Mouse (Mus musculus) CH12.LX (cell line): ENCODE data around the gene Fam219a. TPM values are rescaled to one million over a fixed set of nuclear protein-coding genes. Genes with fewer than 3 reads are reported as not detected.

Source experiments
- DNase-seq: peaks from one replicate; pipeline ENCODE4 v3.0.0-alpha.2; 2013; ENCODE audit errors: extremely low read depth
- H3K27ac ChIP-seq: 2 replicates; pipeline ENCODE4 v1.5.1; 2012; ENCODE audit warnings: low read depth, mild to moderate bottlenecking, control low read depth, moderate library complexity; ENCODE audit not compliant: insufficient read depth
- H3K27me3 ChIP-seq: replicated peaks from 2 replicates; pipeline ENCODE3; 2012; ENCODE audit warnings: inconsistent platforms
- H3K36me3 ChIP-seq, 2 experiments: replicated peaks in 1 of 2; 2 replicates each; pipeline versions ENCODE3 to v1.6.1; 2012; ENCODE audit warnings: inconsistent platforms in 1 of 2, low read length in 1 of 2, mild to moderate bottlenecking in 1 of 2, mixed read lengths in 1 of 2, moderate library complexity in 1 of 2; ENCODE audit not compliant: control insufficient read depth in 1 of 2, insufficient read depth in 1 of 2
- H3K4me1 ChIP-seq, 2 experiments: 2 replicates each; pipeline ENCODE4 v1.6.1; 2012; ENCODE audit warnings: inconsistent platforms in 1 of 2, moderate library complexity in 1 of 2; ENCODE audit not compliant: insufficient read depth in 2 of 2, control insufficient read depth in 1 of 2
- H3K4me2 ChIP-seq: 2 replicates; pipeline ENCODE4 v1.6.1; 2012; ENCODE audit warnings: low read depth, mild to moderate bottlenecking, control low read depth; ENCODE audit not compliant: poor library complexity, insufficient read depth, severe bottlenecking
- H3K4me3 ChIP-seq, 3 experiments: fragments of 150-350 bp in 1 of 3; sonication (generic) in 1 of 3; replicated peaks in 1 of 3; 2 replicates each; pipeline versions ENCODE3 to v1.5.1; 2011 to 2012; ENCODE audit warnings: low read depth in 2 of 3, low read length in 2 of 3, mild to moderate bottlenecking in 2 of 3, moderate library complexity in 2 of 3, control low read depth in 1 of 3, improper control_type of control experiment in 1 of 3, inconsistent platforms in 1 of 3, mixed read lengths in 1 of 3; ENCODE audit not compliant: poor library complexity in 1 of 3
- H3K79me2 ChIP-seq: replicated peaks from 2 replicates; pipeline ENCODE4 v1.6.1; 2012; ENCODE audit warnings: mild to moderate bottlenecking, moderate library complexity; ENCODE audit not compliant: control insufficient read depth, poor library complexity, insufficient read depth, severe bottlenecking; ENCODE audit errors: extremely low read depth
- H3K9ac ChIP-seq: 2 replicates; pipeline ENCODE4 v1.6.1; 2012; ENCODE audit warnings: low read depth, mild to moderate bottlenecking, control low read depth, moderate library complexity; ENCODE audit not compliant: insufficient read depth
- H3K9me3 ChIP-seq: replicated peaks from 2 replicates; pipeline ENCODE3; 2012; ENCODE audit warnings: low read length, inconsistent platforms, mixed read lengths
- CTCF ChIP-seq, 2 experiments: IDR thresholded peaks in 1 of 2; conservative IDR thresholded peaks in 1 of 2; 2 replicates each; pipeline ENCODE4 v1.5.1; 2011 to 2012; ENCODE audit warnings: low read depth in 2 of 2, low read length in 2 of 2, improper control_type of control experiment in 1 of 2, inconsistent platforms in 1 of 2, mild to moderate bottlenecking in 1 of 2, moderate library complexity in 1 of 2
- EP300 ChIP-seq: IDR thresholded peaks from 2 replicates; pipeline ENCODE4 v1.6.1; 2011; ENCODE audit warnings: low read length, improper control_type of control experiment
- ETS1 ChIP-seq: conservative IDR thresholded peaks from 2 replicates; pipeline ENCODE4 v1.6.1; 2012; ENCODE audit warnings: low read depth, mild to moderate bottlenecking, inconsistent platforms, low read length, improper control_type of control experiment, moderate library complexity
- HCFC1 ChIP-seq: IDR thresholded peaks from 2 replicates; pipeline ENCODE4 v1.6.1; 2012; ENCODE audit warnings: low read depth, mild to moderate bottlenecking, inconsistent platforms, low read length, improper control_type of control experiment
- IRF4 ChIP-seq: IDR thresholded peaks from 2 replicates; pipeline ENCODE4 v1.6.1; 2014; ENCODE audit warnings: low read depth, mild to moderate bottlenecking, inconsistent platforms, low read length, improper control_type of control experiment
- JUN ChIP-seq: IDR thresholded peaks from 2 replicates; pipeline ENCODE4 v1.6.1; 2011; ENCODE audit warnings: low read depth, mild to moderate bottlenecking, low read length, improper control_type of control experiment, moderate library complexity; ENCODE audit not compliant: insufficient read depth
- MAX ChIP-seq: IDR thresholded peaks from 2 replicates; pipeline ENCODE4 v1.6.1; 2011; ENCODE audit warnings: low read length, improper control_type of control experiment
- MXI1 ChIP-seq: IDR thresholded peaks from 2 replicates; pipeline ENCODE4 v1.6.1; 2011; ENCODE audit warnings: mild to moderate bottlenecking, low read depth, low read length, improper control_type of control experiment
- MYC ChIP-seq: IDR thresholded peaks from 2 replicates; pipeline ENCODE4 v1.6.1; 2011; ENCODE audit warnings: low read depth, mild to moderate bottlenecking, improper control_type of control experiment, low read length
- NRF1 ChIP-seq: IDR thresholded peaks from 2 replicates; pipeline ENCODE4 v1.6.1; 2014; ENCODE audit warnings: low read depth, mild to moderate bottlenecking, inconsistent platforms, low read length, improper control_type of control experiment, moderate library complexity
- PAX5 ChIP-seq: IDR thresholded peaks from 2 replicates; pipeline ENCODE4 v1.6.1; 2012; ENCODE audit warnings: low read length, inconsistent platforms, mixed read lengths
- POLR2AphosphoS2 ChIP-seq: IDR thresholded peaks from 2 replicates; pipeline ENCODE4 v1.6.1; 2011; ENCODE audit warnings: low read depth, low read length, improper control_type of control experiment
- RCOR1 ChIP-seq: conservative IDR thresholded peaks from 2 replicates; pipeline ENCODE4 v1.6.1; 2012; ENCODE audit warnings: low read depth, mild to moderate bottlenecking, inconsistent platforms, low read length, improper control_type of control experiment
- SIN3A ChIP-seq: IDR thresholded peaks from 2 replicates; pipeline ENCODE4 v1.6.1; 2012; ENCODE audit warnings: low read length, improper control_type of control experiment, inconsistent platforms
- SMC3 ChIP-seq: IDR thresholded peaks from 2 replicates; pipeline ENCODE4 v1.6.1; 2011; ENCODE audit warnings: low read depth, low read length, improper control_type of control experiment
- TBP ChIP-seq: conservative IDR thresholded peaks from 2 replicates; pipeline ENCODE4 v1.6.1; 2011; ENCODE audit warnings: low read depth, low read length, improper control_type of control experiment
- USF2 ChIP-seq: conservative IDR thresholded peaks from 2 replicates; pipeline ENCODE4 v1.6.1; 2011; ENCODE audit warnings: low read depth, low read length, improper control_type of control experiment
- ZKSCAN1 ChIP-seq: IDR thresholded peaks from 2 replicates; pipeline ENCODE4 v1.6.1; 2012; ENCODE audit warnings: low read depth, inconsistent platforms, low read length, improper control_type of control experiment, borderline replicate concordance
- dilution Hi-C: fragments of 300-500 bp; cut with MboI; formaldehyde crosslinking; loops from 2 replicates; pipeline ENCODE4 v1.14.3; 2020; ENCODE audit warnings: low sequenced_read_pairs; ENCODE audit not compliant: extremely low pct_unique_long_range_greater_than_20kb, extremely low pct_ligation_motif_present
- in situ Hi-C: fragments of 300-500 bp; cut with MboI; formaldehyde crosslinking; loops from 3 replicates; pipeline ENCODE4 v1.14.3; 2019; ENCODE audit warnings: low sequenced_read_pairs, low pct_ligation_motif_present, low pct_unique_long_range_greater_than_20kb, mixed read lengths
- polyA plus RNA-seq: library from polyadenylated mRNA; unstranded; fragments of >175 nt; gene quantifications from 2 replicates; pipeline ENCODE4 v1.2.1, GENCODE M21; 2012; ENCODE audit warnings: low read depth; ENCODE audit not compliant: insufficient read length
- total RNA-seq, 2 experiments: library from RNA; depleted of rRNA; stranded (reverse); fragments of 300-350 nt in 1 of 2; fragments of >200 nt in 1 of 2; gene quantifications; 2 replicates each; pipeline ENCODE4 v1.2.3; 2012 to 2014

Fam219a gene
- total and polyA plus RNA-seq, 3 experiments: 0.20 to 1.5 (median 1.2) TPM

- DNase-seq: no peak
- in situ Hi-C loops: no loop called here
- Histone ChIP-seq H3K27ac (no peak overlapping the region), H3K9me3 (no peaks in the 10 kb centered on the region), H3K9ac (no peak overlapping the region), H3K36me3 (peaks cover 0 to 2% of the 10 kb centered on the region in 2 experiments), H3K4me3 (no peak overlapping the region), H3K4me1 (peaks cover 0 to 6% of the 10 kb centered on the region in 2 experiments; a peak in 2 of 4 replicates), H3K4me2 (no peak overlapping the region), H3K79me2 (no peaks in the 10 kb centered on the region), H3K27me3 (no peaks in the 10 kb centered on the region)
- dilution Hi-C loops: no loop called here
- TF ChIP-seq PAX5 (no peak), ETS1 (no peak), POLR2AphosphoS2 (no peak), MAX (no peak), ZKSCAN1 (no peak), SIN3A (no peak)
Observed at GRCm38 (mm10) chr4:41470684-41471383, 98.5 kb downstream of the Fam219a start.

DNA sequence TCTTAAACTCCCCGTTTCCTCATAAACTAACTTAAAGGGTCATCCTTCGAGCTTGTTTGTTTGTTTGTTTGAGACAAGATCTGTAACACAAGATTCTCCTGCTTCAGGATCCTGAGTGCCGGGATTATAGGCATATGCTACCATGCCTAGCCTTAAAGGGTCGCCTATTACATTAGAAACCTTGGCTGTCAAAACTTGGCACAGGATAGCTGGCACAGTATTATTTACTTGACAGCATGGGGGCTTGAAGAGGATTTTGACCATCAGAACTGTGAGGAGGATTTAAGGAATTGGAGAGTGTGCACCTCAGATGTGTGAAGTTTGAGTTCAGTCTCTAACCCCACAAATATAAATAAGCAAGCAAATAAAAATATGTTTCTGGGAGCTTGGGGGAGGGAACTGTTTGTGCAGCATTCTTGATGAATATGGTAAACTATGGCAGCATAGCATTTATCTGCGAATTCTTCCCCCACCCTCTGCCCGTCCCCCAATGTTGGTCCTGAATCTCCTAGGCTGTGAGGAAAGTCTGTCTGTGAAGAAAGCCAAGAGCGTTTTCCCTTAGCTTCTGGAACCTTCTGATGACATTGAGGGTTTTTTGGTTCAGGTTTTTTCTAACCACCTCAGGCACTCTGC lies 99.2 kb downstream of the Fam219a start:
- Histone ChIP-seq H3K4me2 (no peak overlapping the region), H3K4me3 (no peak overlapping the region), H3K36me3 (peaks cover 0 to 2% of the 10 kb centered on the region in 2 experiments), H3K4me1 (peaks cover 0 to 7% of the 10 kb centered on the region in 2 experiments; a peak in 2 of 4 replicates), H3K79me2 (no peaks in the 10 kb centered on the region), H3K9ac (no peak overlapping the region), H3K27me3 (no peaks in the 10 kb centered on the region), H3K9me3 (no peaks in the 10 kb centered on the region), H3K27ac (no peak overlapping the region)
- DNase-seq: no peak
- in situ Hi-C loops (no loop called here), dilution Hi-C loops (no loop called here)
- no peak for TF ChIP-seq JUN
- TF ChIP-seq NRF1: no peak
- no peak for TF ChIP-seq SMC3
- no peak for TF ChIP-seq TBP
- TF ChIP-seq ZKSCAN1: no peak
- TF ChIP-seq IRF4: no peak
- no peak for TF ChIP-seq MXI1
- TF ChIP-seq CTCF (conservative IDR thresholded peaks at IDR 0.05 in 1 of 2, IDR thresholded peaks at IDR 0.05 in 1 of 2; ENCODE audit: low read depth in 2 of 2, low read length in 2 of 2): no peak
- no peak for TF ChIP-seq MYC
- no peak for TF ChIP-seq USF2
- TF ChIP-seq MAX: no peak
- no peak for TF ChIP-seq EP300
- no peak for TF ChIP-seq HCFC1
- no peak for TF ChIP-seq RCOR1
